Mouse (Mus musculus) cerebellum, adult (tissue): ENCODE measurements at regions not wholly inside any gene's neighbourhood (a gene's known extent, or its start where the extent isn't known, plus 50 kb on each side); places are given as distances from the start of the nearest gene placed in this dataset.

Experiments
- ATAC-seq: cut with Nextera tagmentation; 2 replicates; pipeline ENCODE4 v1.9.2; 2017; ENCODE audit warnings: mild to moderate bottlenecking, moderate library complexity, mixed read lengths; ENCODE audit not compliant: insufficient number of reproducible peaks, low FRiP score, low TSS enrichment

- no peak for ATAC-seq
Measured at GRCm38 (mm10) chr15:38569011-38569640, 1143.8 kb downstream of the 4930447A16Rik start.

- ATAC-seq, result no peak
Measured at GRCm38 (mm10) chr15:38570144-38570543, 1144.8 kb downstream of the 4930447A16Rik start.

- no peak for ATAC-seq
Measured at GRCm38 (mm10) chr15:38570735-38571134, 1145.4 kb downstream of the 4930447A16Rik start.

- no peak for ATAC-seq
Measured at GRCm38 (mm10) chr15:38572652-38573051, 1147.3 kb downstream of the 4930447A16Rik start.

- ATAC-seq, result no peak
Measured at GRCm38 (mm10) chr15:38574447-38574846, 1149.1 kb downstream of the 4930447A16Rik start.

GRCm38 (mm10) chr15:38575254-38575653, 1149.9 kb downstream of the 4930447A16Rik start:
- ATAC-seq, result no peak

GRCm38 (mm10) chr15:38577691-38578090, 1152.3 kb downstream of the 4930447A16Rik start:
- no peak for ATAC-seq

GRCm38 (mm10) chr15:38579481-38579880, 1154.1 kb downstream of the 4930447A16Rik start:
- ATAC-seq, result no peak

GRCm38 (mm10) chr15:38583500-38583899, 1158.1 kb downstream of the 4930447A16Rik start:
- ATAC-seq, result no peak

- ATAC-seq, result no peak
Measured at GRCm38 (mm10) chr15:38584425-38584824, 1159.1 kb downstream of the 4930447A16Rik start.

- 0 out of 2 replicates have a peak, but pooled peaks have one; percentile 31 for ATAC-seq
Measured at GRCm38 (mm10) chr15:38585610-38586009, 1160.3 kb downstream of the 4930447A16Rik start.

- no peak for ATAC-seq
Measured at GRCm38 (mm10) chr15:38586594-38586993, 1161.2 kb downstream of the 4930447A16Rik start.

GRCm38 (mm10) chr15:38588268-38588667, 1162.9 kb downstream of the 4930447A16Rik start:
- ATAC-seq, result no peak

GRCm38 (mm10) chr15:38589010-38589409, 1163.7 kb downstream of the 4930447A16Rik start:
- ATAC-seq, result no peak

- ATAC-seq, result no peak
Measured at GRCm38 (mm10) chr15:38589675-38590074, 1164.3 kb downstream of the 4930447A16Rik start.

GRCm38 (mm10) chr15:38594095-38594494, 1168.7 kb downstream of the 4930447A16Rik start:
- no peak for ATAC-seq

GRCm38 (mm10) chr15:38594747-38595146, 1169.4 kb downstream of the 4930447A16Rik start:
- no peak for ATAC-seq

- ATAC-seq, result no peak
Measured at GRCm38 (mm10) chr15:38595820-38596219, 1170.5 kb downstream of the 4930447A16Rik start.

GRCm38 (mm10) chr15:38597458-38597857, 1172.1 kb downstream of the 4930447A16Rik start:
- ATAC-seq, result no peak

GRCm38 (mm10) chr15:38601436-38601835, 1176.1 kb downstream of the 4930447A16Rik start:
- ATAC-seq, result no peak

GRCm38 (mm10) chr15:38602187-38602870, 1177.0 kb downstream of the 4930447A16Rik start:
- no peak for ATAC-seq

- ATAC-seq, result no peak
Measured at GRCm38 (mm10) chr15:38603918-38604317, 1178.6 kb downstream of the 4930447A16Rik start.
